Mouse (Mus musculus): ENCODE data around the gene Chmp5.

DNA sequence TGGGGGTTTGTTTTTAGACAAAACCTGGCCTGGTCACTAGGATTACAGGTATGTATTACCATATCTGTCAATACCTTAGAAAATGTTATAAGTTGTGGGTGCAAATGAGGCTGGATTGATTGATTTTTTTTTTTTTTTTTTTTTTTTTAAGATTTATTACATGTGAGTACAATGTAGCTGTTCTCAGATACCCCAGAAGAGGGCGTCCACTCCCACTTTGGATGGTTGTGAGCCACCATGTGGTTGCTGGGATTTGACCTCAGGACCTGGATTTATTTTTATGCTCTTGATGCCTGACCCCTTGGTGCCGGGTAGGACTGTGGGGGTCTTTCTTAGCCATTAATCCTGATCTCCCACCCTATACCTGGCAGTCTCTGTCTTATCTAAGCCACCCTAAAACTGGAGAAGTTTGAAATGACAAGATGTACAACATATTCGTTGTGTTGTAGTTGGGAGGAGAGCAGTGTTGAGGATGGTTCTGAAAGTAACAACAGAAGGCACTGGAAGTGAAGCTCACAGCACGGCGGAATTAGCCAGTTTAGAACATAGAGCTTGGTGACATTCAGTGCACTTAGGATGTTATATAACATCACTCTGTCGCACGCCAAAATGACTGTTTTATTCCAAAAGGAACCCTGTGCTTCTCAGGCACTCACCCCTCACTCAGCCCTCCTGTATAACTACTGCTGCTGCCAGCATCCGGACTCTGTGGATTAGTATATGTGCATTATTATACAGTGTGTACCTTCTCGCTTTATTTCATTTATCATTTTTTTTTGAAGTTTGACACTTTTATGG is 52.8 kb downstream of the Chmp5 start:
- TF ChIP-seq POLR2A (IDR thresholded peaks at IDR 0.05; ENCODE audit: borderline replicate concordance, control insufficient read depth, low read depth, low read length), result no peak
- TF ChIP-seq CTCF (IDR thresholded peaks at IDR 0.05; ENCODE audit: control insufficient read depth, insufficient read depth, low read length), result no peak

Measured in bone marrow, adult 2 months (tissue).